8 mouse cellular contexts compared by ENCODE assay signal in genomic region chr2:119674525-119675214, GRCm38 (mm10). TPM values are rescaled to one million over a fixed set of nuclear protein-coding genes. Genes with fewer than 3 reads are reported as not detected.
DNase-seq lines count a peak whose midpoint lies in the region; TF ChIP-seq lines count a peak whose summit lies in the region.

Rtf1 (plus strand) TSS chr2:119675068.

- peak within 1 kb of the TSS; percentile 99 for H3K4me3 ChIP-seq in gastrocnemius, adult 2 months
- H3K4me3 ChIP-seq in megakaryocyte, embryonic 14.5 days (replicated peaks) = peak within 1 kb of the TSS; percentile 98

- peak within 1 kb of the TSS; percentile 90 for H3K27ac ChIP-seq in gastrocnemius, adult 2 months

- peak; percentile 61 for DNase-seq in WW6 (ENCODE audit: low read depth, low spot score)
- peak; percentile 98 to 99 for DNase-seq in cerebellum, postnatal 4 days (ENCODE audit: low spot score in 2 of 2)
- DNase-seq in gastrocnemius, adult 2 months = peak; percentile 98
- DNase-seq in hindlimb bud, embryonic 11.5 days (ENCODE audit: extremely low spot score, low read depth, low spot score) = peak; percentile 61
- peak; percentile 82 to 84 for DNase-seq in left cerebral cortex, adult 8-10 months (ENCODE audit: low spot score in 2 of 2)
- DNase-seq in right cerebral cortex, postnatal 10 days (ENCODE audit: low spot score in 2 of 2) = peak; percentile 93 to 96
- DNase-seq in urinary bladder, postnatal 25 days (ENCODE audit: low spot score) = peak; percentile 98

- intact Hi-C loops in gastrocnemius, adult 2 months (cut with DNase I) = loop anchor here (5.0 kb wide), 1 partner anchor 127 kb away; the partner anchor contains the start of genes Chp1 and Exd1

- H3K27me3 ChIP-seq in megakaryocyte, embryonic 14.5 days (replicated peaks) = no peaks in the 10 kb centered on the region

- peaks cover 11% of the 10 kb centered on the region for H3K36me3 ChIP-seq in megakaryocyte, embryonic 14.5 days (replicated peaks; ENCODE audit: low read length)

- no peaks in the 10 kb centered on the region for H3K9me3 ChIP-seq in megakaryocyte, embryonic 14.5 days

- peaks cover 31% of the 10 kb centered on the region for H3K4me1 ChIP-seq in megakaryocyte, embryonic 14.5 days

- TF ChIP-seq CTCF in gastrocnemius, adult 2 months (IDR thresholded peaks at IDR 0.05) = no peak

RNA-seq across cellular contexts. Expression of gene Rtf1, which starts in this region (rescaled TPM):
- 10 to 100 TPM; 25.3 to 27.2 TPM for total RNA-seq in gastrocnemius, adult 2 months (2021)
- total RNA-seq in left cerebral cortex, adult 8-10 months (2022) = 10 to 100 TPM; 54.9 to 58.7 (median 55.9) TPM
- polyA plus RNA-seq in megakaryocyte, embryonic 14.5 days (2012; ENCODE audit: insufficient read depth, low replicate concordance) = 19.2 and 81.2 TPM in 2 replicates

Comparison
In these comparisons a context has a peak if more than half of its experiments do, and no peak if none do; other contexts are left out.
1. Peak in every context shown above with its lines: DNase-seq, H3K4me3 ChIP-seq and H3K27ac ChIP-seq.